Mouse (Mus musculus) hindbrain, embryonic 10.5 days (tissue): ENCODE data around the gene Prpf40a. TPM values are rescaled to one million over a fixed set of nuclear protein-coding genes. Genes with fewer than 3 reads are reported as not detected.

ENCODE experiments used
- DNase-seq: peaks from one replicate; pipeline ENCODE4 v3.0.0-alpha.2; 2017; ENCODE audit warnings: low spot score
- H3K27ac ChIP-seq: fragments of 300-500 bp; sonication (generic); 2 replicates; pipeline ENCODE4 v1.5.1; 2016; ENCODE audit warnings: mild to moderate bottlenecking, moderate library complexity
- H3K27me3 ChIP-seq: fragments of 300-500 bp; sonication (generic); 2 replicates; pipeline ENCODE4 v1.6.1; 2016; ENCODE audit warnings: mild to moderate bottlenecking; ENCODE audit not compliant: poor library complexity, insufficient read depth, severe bottlenecking
- H3K36me3 ChIP-seq: fragments of 300-500 bp; sonication (generic); 2 replicates; pipeline ENCODE4 v1.6.1; 2016; ENCODE audit warnings: mild to moderate bottlenecking, moderate library complexity
- H3K4me1 ChIP-seq: fragments of 300-500 bp; sonication (generic); replicated peaks from 2 replicates; pipeline ENCODE4 v1.6.1; 2016; ENCODE audit warnings: mild to moderate bottlenecking
- H3K4me3 ChIP-seq: fragments of 300-500 bp; sonication (generic); 2 replicates; pipeline ENCODE4 v1.5.1; 2016; ENCODE audit warnings: mild to moderate bottlenecking, moderate library complexity
- H3K9me3 ChIP-seq: fragments of 300-500 bp; sonication (generic); 2 replicates; pipeline ENCODE4 v1.6.1; 2016; ENCODE audit warnings: mild to moderate bottlenecking, moderate library complexity
- WGBS: fragments of 180-500 bp; shearing (Covaris S2); methylation state at CpG from one replicate; pipeline ENCODE4 v1.1.7; 2016; 5-methylcytosine and 5-hydroxymethylcytosine counted together
- polyA plus RNA-seq: library from polyadenylated mRNA; unstranded; fragments of >200 nt; fragmentation: Nextera tagmentation; extraction: Ambion mirVana; gene quantifications from 2 replicates; pipeline ENCODE4 v1.2.1, GENCODE M21; 2016

The Prpf40a gene
- polyA plus RNA-seq, 1 experiment from 2014 or later, result 145 TPM

DNA sequence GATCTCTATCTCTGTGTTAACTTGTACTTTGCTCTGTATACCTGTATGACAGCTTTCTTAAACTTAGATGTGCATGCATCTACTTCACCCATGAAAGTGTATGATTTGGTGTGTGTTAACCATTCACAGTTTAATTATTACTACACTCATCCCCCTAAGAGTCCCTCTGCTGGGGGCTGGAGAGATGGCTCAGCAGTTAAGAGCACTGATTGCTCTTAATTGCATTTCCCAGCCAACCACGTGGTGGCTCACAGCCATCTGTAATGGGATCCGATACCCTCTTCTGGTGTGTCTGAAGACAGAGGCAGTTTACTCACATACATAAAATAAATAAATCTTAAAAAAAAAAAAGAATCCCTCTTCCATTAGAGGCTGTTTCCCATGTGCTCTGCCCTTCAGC, 91.0 kb downstream of the Prpf40a start:
- 68% methylated on average over 2 of the region's 2 CpGs for WGBS
- H3K4me3 ChIP-seq, result no peak overlapping the region

DNA sequence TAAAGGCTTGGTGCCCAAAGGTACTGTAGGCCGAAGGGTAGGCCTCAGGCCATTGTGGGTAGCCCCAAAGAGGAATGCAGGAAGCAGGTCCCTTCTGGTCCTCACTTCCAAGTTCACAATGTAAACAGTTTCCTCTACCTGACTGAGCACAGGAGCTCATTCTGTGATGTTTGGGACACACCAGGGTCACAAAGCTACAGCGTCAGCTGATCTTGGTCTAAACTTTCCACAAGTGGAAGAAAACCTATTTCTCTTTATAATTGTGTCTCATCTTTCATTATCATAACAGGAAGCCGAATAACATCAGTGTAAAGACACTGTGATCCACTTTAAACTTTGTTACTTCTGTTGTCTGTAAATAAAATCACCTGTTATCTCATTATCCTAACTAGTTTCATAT, 95.6 kb downstream of the Prpf40a start:
- Histone ChIP-seq H3K36me3 (peaks cover 15% of the 10 kb centered on the region), H3K9me3 (no peaks in the 10 kb centered on the region), H3K27me3 (no peaks in the 10 kb centered on the region), H3K27ac (no peak overlapping the region), H3K4me1 (no peaks in the 10 kb centered on the region), H3K4me3 (no peak overlapping the region)
- no peak for DNase-seq
- 97% methylated on average over 3 of the region's 3 CpGs for WGBS

More for the DNA sequence above, 91.0 kb downstream of the Prpf40a start:
- peaks cover 49% of the 10 kb centered on the region for H3K36me3 ChIP-seq
- H3K4me1 ChIP-seq, result no peaks in the 10 kb centered on the region
- H3K27me3 ChIP-seq, result no peaks in the 10 kb centered on the region
- no peak for DNase-seq
- H3K9me3 ChIP-seq, result no peaks in the 10 kb centered on the region
- H3K27ac ChIP-seq, result no peak overlapping the region

DNA sequence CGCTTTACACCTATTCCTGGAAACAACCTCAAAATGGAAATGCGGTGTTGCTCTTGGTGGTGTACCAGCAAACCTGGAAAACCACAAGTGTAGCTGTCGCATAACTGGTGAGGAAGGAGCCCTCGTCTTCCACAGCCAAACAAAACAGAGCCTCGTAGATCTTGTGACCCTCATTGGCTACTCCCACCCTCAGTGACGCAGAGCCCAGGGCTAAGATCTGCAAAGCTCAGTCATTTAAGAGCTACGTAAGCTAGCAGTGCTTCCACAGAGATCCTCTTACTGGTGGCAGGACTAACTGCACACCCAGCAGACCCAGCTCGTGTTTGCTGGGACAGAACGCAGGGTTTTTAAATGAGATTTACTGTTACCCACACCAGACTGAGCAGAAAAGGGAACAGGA, 96.1 kb downstream of the Prpf40a start:
- Histone ChIP-seq H3K36me3 (peaks cover 17% of the 10 kb centered on the region), H3K27ac (no peak overlapping the region), H3K4me1 (no peaks in the 10 kb centered on the region), H3K27me3 (no peaks in the 10 kb centered on the region), H3K4me3 (no peak overlapping the region), H3K9me3 (no peaks in the 10 kb centered on the region)
- whole genome bisulfite sequencing, result 92% methylated on average over 9 of the region's 9 CpGs
- no peak for DNase-seq

DNA sequence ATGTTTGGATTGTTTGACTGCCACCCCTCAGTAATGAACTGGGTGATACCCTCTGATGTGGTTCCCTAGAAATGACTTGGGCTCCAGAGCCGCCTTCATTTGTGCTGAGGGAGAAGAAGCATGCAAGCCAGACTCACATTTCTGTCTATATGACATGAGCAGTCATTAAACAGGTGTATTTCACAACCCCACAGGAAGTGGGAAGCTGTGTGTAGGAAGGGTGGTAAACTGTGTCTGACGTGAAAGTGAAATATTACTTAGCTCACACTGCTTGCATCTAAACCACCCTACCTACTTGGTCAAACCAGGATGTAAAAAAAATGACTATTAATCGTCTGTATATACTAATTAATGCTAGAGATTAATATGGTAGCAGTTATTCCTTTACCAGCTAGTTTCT, 102.3 kb downstream of the Prpf40a start:
- Histone ChIP-seq H3K9me3 (no peaks in the 10 kb centered on the region), H3K27ac (no peak overlapping the region), H3K4me3 (no peak overlapping the region), H3K4me1 (no peaks in the 10 kb centered on the region), H3K36me3 (0 out of 2 replicates have a peak, but pooled peaks cover 8% of the 10 kb centered on the region), H3K27me3 (no peaks in the 10 kb centered on the region)
- no peak for DNase-seq
- 89% methylated on average over 3 of the region's 3 CpGs for WGBS

DNA sequence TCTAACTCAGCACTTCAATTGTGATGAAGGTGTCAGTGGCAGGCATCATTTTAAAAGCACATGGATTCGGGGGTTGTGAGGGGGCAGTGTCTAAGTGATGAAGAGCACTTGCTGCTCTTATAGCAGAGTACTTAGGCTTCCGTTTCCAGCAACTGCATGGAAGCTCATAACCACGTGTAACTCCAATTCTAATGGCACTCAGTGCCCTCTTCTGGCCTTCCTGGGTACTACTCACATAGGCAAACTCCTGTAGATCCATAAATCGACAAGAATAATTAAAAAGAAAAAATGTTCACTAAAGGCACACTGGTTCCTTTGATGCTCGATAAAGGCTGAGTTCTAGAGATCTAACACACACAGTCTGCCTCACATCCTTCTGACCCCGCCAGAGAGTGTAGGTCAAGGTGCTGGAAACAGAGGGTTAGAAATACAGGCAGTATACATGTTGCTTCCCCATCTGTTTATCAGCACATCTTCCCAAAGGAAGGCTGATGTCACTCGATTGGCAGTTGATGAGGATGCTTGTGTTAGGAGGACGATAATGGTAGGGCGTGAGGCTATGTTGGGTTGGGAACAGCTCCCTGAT, 105.4 kb downstream of the Prpf40a start:
- no peaks in the 10 kb centered on the region for H3K27me3 ChIP-seq
- H3K4me1 ChIP-seq, result no peaks in the 10 kb centered on the region
- DNase-seq, result peak; percentile 48
- H3K27ac ChIP-seq, result no peak overlapping the region
- no peak overlapping the region for H3K4me3 ChIP-seq
- 0 out of 2 replicates have a peak, but pooled peaks cover 8% of the 10 kb centered on the region for H3K36me3 ChIP-seq
- no peaks in the 10 kb centered on the region for H3K9me3 ChIP-seq
- 65% methylated on average over 9 of the region's 9 CpGs for WGBS

Other genes with a start within 250 kb of the Prpf40a start
- 57.4 and 71.4 TPM in 2 replicates for gene Arl6ip6, start 442 bp upstream of the Prpf40a start, polyA plus RNA-seq